Mouse (Mus musculus): ENCODE results near the gene Nup107. TPM values are rescaled to one million over a fixed set of nuclear protein-coding genes. Genes with fewer than 3 reads are reported as not detected.
A peak's percentile ranks its signal among the peaks of the same experiment; 100 is the strongest.

Gene Nup107
- polyA plus RNA-seq (2015; fragmentation: Nextera tagmentation; extraction: Ambion mirVana), result 40.2 and 44.1 TPM in 2 replicates

DNA sequence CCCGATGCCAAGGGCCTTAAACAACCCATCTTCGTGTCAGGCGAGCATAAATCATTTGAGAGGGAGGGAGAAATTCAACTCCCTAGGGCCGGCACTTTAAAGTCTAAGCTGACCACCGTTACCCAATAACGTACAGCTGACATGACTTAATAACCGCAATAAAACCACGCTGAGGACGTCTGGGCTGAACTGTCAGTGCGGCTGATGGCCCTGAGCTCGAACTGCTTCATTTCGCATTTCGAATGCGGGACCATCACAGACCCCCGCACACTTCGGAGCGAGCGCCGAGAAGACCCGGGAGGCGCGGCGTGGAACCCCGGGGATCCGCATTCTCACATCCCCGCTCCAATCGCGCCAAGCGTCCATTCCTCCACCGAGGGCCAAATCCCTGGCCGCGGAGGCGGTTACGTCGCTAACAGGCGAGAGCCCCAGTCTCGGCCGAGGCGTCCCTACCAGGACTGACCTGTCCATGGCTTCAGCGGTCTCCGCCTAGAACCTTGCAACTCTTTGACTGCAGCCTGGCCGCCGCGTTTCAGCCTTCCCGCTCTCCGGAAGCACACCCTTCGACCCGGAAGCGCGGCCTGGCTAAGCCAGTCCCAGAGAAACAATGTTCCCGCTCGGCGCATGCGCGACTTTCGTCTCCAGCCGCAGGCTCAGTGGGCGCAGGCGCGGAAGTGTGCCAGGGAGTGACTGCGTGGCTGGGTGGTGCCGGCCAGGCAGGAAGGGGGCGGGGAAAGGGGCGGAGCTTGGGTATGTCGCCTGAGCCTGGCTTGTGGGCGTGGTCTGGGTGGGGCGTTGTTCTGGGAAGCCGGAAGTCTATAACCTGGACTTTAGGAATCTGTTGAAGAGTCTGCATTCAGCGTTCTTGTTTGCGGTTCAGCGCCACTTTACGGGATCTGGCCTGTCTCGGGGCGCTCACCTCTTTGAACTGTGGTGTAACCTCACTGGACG, at the start of gene Nup107:
TSS of gene Nup107 (minus strand) at position 565 of the 951 bp plus-strand sequence.
- Histone ChIP-seq H3K4me1 (peaks cover 23% of the 10 kb centered on the region), H3K27me3 (replicated peaks) (no peaks in the 10 kb centered on the region), H3K9ac (peak within 1 kb of the TSS; percentile 94), H3K9me3 (peaks cover 5% of the 10 kb centered on the region; the same call in 1 of the 2 replicates), H3K4me2 (peak within 1 kb of the TSS; percentile 88), H3K36me3 (peaks cover 20% of the 10 kb centered on the region), H3K4me3 (peak within 1 kb of the TSS; percentile 98), H3K27ac (replicated peaks) (peak within 1 kb of the TSS; percentile 83)
- ATAC-seq (ENCODE audit: extremely low read depth, insufficient number of reproducible peaks, low FRiP score, low TSS enrichment), result peak; percentile 98
- under 1% methylated on average over 75 of the region's 75 CpGs for WGBS

DNA sequence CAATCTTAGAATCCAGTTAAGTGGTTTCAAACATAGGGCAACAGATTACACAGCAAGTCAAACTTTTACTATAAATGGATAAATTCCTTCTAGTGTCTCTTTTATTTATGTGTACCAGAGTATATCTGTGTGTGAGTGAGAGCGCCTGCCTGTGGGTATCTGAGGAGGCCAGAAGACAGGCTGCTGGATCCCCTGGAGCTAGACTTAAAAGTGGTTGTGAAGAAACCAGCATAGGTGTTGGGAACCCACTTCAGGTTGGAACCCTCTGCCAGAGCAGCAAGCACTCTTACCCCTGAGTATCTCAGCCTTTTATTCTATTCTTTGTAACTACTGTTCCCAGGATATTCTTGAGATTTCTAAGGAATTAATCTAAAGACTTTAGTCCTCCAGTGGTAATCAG, 49.3 kb upstream of the Nup107 start:
- H3K4me2 ChIP-seq, result no peak overlapping the region
- 61% methylated on average over 1 of the region's 1 CpGs for WGBS
- H3K27ac ChIP-seq (replicated peaks), result no peak overlapping the region
- H3K4me1 ChIP-seq, result peaks cover 63% of the 10 kb centered on the region
- no peaks in the 10 kb centered on the region for H3K36me3 ChIP-seq
- H3K9me3 ChIP-seq, result no peaks in the 10 kb centered on the region
- H3K9ac ChIP-seq, result no peak overlapping the region
- no peak overlapping the region for H3K4me3 ChIP-seq
- no peaks in the 10 kb centered on the region for H3K27me3 ChIP-seq (replicated peaks)
- ATAC-seq (ENCODE audit: extremely low read depth, insufficient number of reproducible peaks, low FRiP score, low TSS enrichment), result no peak

DNA sequence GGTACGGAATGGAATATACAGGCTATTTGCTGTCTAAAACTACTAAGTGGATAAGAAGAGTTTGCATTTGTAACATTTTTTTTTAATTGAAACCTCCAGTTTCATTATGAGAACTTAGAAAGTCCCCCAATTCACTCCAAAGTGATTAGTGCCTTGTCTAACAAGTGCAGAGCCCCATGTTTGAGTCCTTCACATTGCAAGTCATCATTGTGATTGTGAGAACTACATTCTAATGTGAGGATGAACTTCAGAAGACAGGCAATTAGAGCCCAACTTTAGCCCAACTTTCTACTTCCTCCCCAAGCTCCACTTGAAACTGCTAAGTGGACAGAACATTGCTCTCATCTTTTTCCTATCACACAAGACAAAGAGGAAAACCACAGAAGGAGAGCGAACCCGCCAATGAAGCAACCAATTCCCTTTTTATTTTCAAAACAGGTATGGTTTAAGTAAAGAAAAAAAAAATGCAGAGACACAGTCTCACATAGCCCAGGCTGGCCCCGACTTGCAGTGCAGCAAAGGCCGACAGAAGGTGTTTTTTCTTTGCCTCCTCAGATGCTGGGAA, 48.0 kb upstream of the Nup107 start:
- Histone ChIP-seq H3K27ac (replicated peaks) (no peak overlapping the region), H3K4me2 (no peak overlapping the region), H3K9ac (no peak overlapping the region), H3K9me3 (no peaks in the 10 kb centered on the region), H3K4me3 (no peak overlapping the region), H3K4me1 (peaks cover 63% of the 10 kb centered on the region), H3K36me3 (no peaks in the 10 kb centered on the region), H3K27me3 (replicated peaks) (no peaks in the 10 kb centered on the region)
- WGBS, result 80% methylated on average over 5 of the region's 5 CpGs
- ATAC-seq (ENCODE audit: extremely low read depth, insufficient number of reproducible peaks, low FRiP score, low TSS enrichment), result no peak

DNA sequence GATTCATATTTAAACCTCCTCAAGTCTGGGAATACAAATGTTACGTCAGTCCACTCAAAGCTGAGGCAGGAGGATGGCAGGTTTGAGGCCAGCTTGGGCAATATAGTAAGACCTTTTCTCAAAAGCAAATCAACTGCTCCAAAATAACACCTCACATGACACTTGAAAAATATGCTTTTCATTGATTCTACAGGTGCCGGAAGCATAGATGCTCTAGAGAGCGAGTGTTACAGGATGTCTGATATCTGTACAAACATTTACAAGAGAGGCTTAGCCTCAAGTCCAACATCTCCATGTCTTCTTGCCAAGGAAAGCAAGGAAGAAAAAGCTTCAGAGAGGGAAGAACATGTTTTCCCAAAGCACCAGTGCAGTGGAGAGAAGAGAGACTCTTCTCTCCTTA, 47.2 kb upstream of the Nup107 start:
- H3K4me2 ChIP-seq, result no peak overlapping the region
- H3K27ac ChIP-seq (replicated peaks), result no peak overlapping the region
- H3K36me3 ChIP-seq, result no peaks in the 10 kb centered on the region
- peaks cover 67% of the 10 kb centered on the region for H3K4me1 ChIP-seq
- H3K9ac ChIP-seq, result no peak overlapping the region
- WGBS, result 80% methylated on average over 3 of the region's 3 CpGs
- no peak for ATAC-seq (ENCODE audit: extremely low read depth, insufficient number of reproducible peaks, low FRiP score, low TSS enrichment)
- no peaks in the 10 kb centered on the region for H3K27me3 ChIP-seq (replicated peaks)
- no peaks in the 10 kb centered on the region for H3K9me3 ChIP-seq
- no peak overlapping the region for H3K4me3 ChIP-seq

DNA sequence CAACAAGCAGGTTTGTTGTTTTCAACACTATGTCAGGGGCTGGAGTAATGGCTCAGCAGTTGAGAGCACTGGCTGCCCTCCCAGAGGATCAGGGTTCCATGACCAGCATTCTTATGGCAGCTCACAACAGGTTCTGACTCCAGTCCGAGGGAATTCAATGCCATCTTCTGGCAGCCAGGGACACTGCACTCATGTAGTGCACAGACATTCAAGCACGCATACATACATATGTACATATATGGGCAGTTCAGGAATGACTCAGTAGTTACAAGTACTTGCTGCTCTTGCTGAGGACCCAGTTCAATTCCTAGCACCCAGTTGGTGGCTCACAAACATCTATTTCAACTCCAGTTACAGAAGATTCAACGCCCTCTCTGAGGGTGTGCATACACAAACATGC, 46.4 kb upstream of the Nup107 start:
- no peaks in the 10 kb centered on the region for H3K9me3 ChIP-seq
- H3K27me3 ChIP-seq (replicated peaks), result no peaks in the 10 kb centered on the region
- H3K9ac ChIP-seq, result no peak overlapping the region
- H3K36me3 ChIP-seq, result no peaks in the 10 kb centered on the region
- H3K4me3 ChIP-seq, result no peak overlapping the region
- no peak for ATAC-seq (ENCODE audit: extremely low read depth, insufficient number of reproducible peaks, low FRiP score, low TSS enrichment)
- no peak overlapping the region for H3K27ac ChIP-seq (replicated peaks)
- H3K4me2 ChIP-seq, result no peak overlapping the region
- H3K4me1 ChIP-seq, result peaks cover 65% of the 10 kb centered on the region
- 91% methylated on average over 3 of the region's 3 CpGs for WGBS

DNA sequence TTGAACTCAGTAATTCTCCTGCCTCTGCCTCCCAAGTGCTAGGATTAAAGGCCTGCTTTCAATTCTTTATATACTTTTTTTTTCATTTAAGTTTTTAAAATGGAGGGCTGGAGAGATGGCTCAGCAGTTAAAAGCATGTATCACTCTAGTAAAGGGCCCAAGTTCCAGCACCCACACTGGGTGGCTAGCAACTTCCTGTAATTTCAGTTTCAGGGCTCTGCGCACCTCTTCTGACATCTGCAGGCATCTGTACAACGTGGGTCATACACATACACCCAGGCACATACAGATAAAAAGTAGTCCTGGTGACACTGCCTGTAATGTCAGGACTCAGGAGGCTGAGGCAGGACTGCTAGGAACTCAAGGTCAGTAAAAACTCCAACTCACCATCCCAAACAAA, 43.8 kb upstream of the Nup107 start:
- H3K4me3 ChIP-seq, result no peak overlapping the region
- no peaks in the 10 kb centered on the region for H3K9me3 ChIP-seq
- no peak overlapping the region for H3K9ac ChIP-seq
- no peaks in the 10 kb centered on the region for H3K36me3 ChIP-seq
- H3K27me3 ChIP-seq (replicated peaks), result no peaks in the 10 kb centered on the region
- 62% methylated on average over 2 of the region's 2 CpGs for WGBS
- no peak for ATAC-seq (ENCODE audit: extremely low read depth, insufficient number of reproducible peaks, low FRiP score, low TSS enrichment)
- peaks cover 53% of the 10 kb centered on the region for H3K4me1 ChIP-seq
- H3K27ac ChIP-seq (replicated peaks), result no peak overlapping the region
- H3K4me2 ChIP-seq, result no peak overlapping the region

DNA sequence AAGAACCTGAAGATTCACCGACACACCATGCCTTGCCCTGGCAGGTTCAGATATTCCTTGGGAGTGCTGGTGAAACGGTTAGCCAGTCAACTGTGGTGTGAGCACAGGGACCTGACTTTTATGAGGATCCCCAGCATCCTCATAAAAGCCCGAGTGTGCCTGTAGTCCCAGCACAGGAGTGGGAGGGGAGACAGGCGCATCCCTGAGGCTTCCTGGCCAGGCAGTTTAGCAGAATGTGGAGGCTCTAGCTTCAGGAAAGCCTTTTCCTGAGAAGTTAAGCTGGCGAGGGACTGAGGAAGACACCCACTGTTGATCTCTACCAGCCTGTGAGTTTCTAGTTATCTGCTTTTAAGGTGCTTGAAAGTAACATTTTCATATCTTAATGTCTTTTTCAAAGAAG, 42.9 kb upstream of the Nup107 start:
- no peak overlapping the region for H3K9ac ChIP-seq
- H3K27me3 ChIP-seq (replicated peaks), result no peaks in the 10 kb centered on the region
- H3K36me3 ChIP-seq, result no peaks in the 10 kb centered on the region
- no peak overlapping the region for H3K27ac ChIP-seq (replicated peaks)
- peaks cover 52% of the 10 kb centered on the region for H3K4me1 ChIP-seq
- H3K4me2 ChIP-seq, result no peak overlapping the region
- 65% methylated on average over 5 of the region's 5 CpGs for WGBS
- ATAC-seq (ENCODE audit: extremely low read depth, insufficient number of reproducible peaks, low FRiP score, low TSS enrichment), result no peak
- no peaks in the 10 kb centered on the region for H3K9me3 ChIP-seq
- H3K4me3 ChIP-seq, result no peak overlapping the region

DNA sequence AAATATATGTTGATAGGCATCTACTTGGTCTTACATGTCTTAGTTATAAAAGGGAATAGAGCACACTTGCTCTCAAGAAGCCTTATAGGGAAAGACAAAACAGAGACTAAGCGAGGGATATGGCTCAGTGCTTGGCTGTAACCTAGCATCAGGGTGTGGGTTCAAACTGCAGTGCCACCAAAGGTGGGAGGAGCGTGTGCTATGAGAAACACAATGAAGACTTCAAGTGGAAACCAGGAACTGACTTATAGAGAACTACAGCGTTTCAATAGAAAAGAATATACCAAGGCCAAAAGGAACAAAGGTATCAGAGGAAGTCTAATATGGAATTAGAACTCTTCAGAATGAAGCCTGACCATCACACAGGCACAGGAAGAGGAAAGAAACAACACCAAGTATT, 38.3 kb upstream of the Nup107 start:
- Histone ChIP-seq H3K36me3 (no peaks in the 10 kb centered on the region), H3K4me1 (peaks cover 59% of the 10 kb centered on the region), H3K27ac (replicated peaks) (no peak overlapping the region), H3K4me3 (no peak overlapping the region), H3K4me2 (no peak overlapping the region), H3K27me3 (replicated peaks) (no peaks in the 10 kb centered on the region), H3K9me3 (no peaks in the 10 kb centered on the region), H3K9ac (no peak overlapping the region)
- ATAC-seq (ENCODE audit: extremely low read depth, insufficient number of reproducible peaks, low FRiP score, low TSS enrichment), result no peak
- 83% methylated on average over 3 of the region's 3 CpGs for WGBS

DNA sequence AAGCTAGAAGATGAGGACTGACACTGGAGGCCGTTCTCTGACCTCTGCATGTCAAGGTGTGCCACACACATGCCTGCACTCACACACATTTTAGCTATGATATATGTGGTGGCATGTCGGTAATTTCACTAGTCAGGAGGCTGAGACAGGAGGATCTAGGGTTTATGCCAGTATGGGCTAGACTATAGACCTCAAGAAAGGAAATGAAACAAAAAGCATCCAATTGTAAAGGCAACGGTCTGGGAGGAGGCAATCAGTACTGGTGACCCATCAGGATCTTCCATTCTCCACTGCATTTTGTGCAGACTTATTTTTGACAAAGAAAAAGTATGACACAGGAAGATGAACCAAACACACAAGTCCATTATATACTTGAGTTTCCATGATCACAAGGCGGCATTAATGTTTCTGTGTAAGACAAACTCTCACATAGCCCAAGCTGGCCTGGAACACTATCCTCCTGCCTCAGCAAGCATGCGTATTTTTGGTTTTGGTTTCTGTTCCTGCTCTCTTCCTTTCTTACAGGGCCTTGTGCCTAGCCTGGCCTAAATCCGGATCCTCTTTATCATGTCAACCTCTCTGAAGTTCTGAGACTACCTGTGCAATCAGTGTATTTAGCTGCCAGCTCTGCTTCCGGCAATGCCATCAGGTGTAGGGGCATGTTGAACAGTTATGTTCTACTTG, 37.1 kb upstream of the Nup107 start:
- Histone ChIP-seq H3K4me2 (no peak overlapping the region), H3K9me3 (no peaks in the 10 kb centered on the region), H3K9ac (no peak overlapping the region), H3K4me3 (no peak overlapping the region), H3K36me3 (peaks cover 1% of the 10 kb centered on the region; the same call in 1 of the 2 replicates), H3K4me1 (peaks cover 64% of the 10 kb centered on the region), H3K27ac (replicated peaks) (no peak overlapping the region), H3K27me3 (replicated peaks) (no peaks in the 10 kb centered on the region)
- 88% methylated on average over 7 of the region's 7 CpGs for WGBS
- ATAC-seq (ENCODE audit: extremely low read depth, insufficient number of reproducible peaks, low FRiP score, low TSS enrichment), result no peak

DNA sequence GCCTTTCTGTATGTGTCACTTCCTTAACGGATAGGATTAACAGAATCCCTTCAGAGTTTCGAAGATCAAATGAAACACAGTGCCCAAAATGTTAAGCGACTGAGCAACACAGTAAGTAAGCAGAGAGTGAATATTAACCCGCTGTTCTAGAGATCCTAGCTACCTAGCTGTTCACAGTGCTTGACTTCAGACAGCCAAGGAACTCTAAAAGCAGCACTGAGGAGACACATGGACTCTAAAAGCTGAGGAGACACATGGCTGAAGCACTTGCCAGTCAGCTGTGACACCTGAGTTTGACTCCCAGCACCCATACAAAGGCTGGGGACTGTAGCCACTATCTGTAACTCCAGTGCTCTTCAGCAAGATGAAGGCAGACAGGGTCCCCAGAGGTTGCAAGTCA, 36.5 kb upstream of the Nup107 start:
- Histone ChIP-seq H3K9me3 (no peaks in the 10 kb centered on the region), H3K27ac (replicated peaks) (no peak overlapping the region), H3K36me3 (peaks cover 7% of the 10 kb centered on the region), H3K9ac (no peak overlapping the region), H3K4me3 (no peak overlapping the region), H3K4me2 (no peak overlapping the region), H3K27me3 (replicated peaks) (no peaks in the 10 kb centered on the region), H3K4me1 (peaks cover 63% of the 10 kb centered on the region)
- ATAC-seq (ENCODE audit: extremely low read depth, insufficient number of reproducible peaks, low FRiP score, low TSS enrichment), result no peak
- WGBS, result 70% methylated on average over 4 of the region's 4 CpGs

DNA sequence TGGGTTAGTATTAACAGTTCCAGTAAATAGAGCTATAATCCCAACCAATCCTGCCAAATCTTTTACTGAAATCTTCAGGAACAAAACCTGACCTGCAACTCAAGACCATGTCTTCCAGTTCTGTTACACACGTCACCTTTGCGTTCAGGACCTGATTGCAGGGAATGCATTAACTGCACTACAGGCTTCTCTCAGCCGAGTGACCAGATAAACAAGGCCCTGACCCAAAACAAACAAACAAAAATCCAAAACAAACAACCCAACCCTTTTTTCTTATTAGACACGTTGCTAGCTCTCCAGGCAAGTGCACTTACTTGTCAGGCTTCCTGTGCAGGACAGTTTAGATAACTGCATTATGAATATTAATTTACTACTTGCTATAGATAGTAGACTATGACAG, 36.0 kb upstream of the Nup107 start:
- Histone ChIP-seq H3K4me3 (no peak overlapping the region), H3K4me2 (no peak overlapping the region), H3K9me3 (no peaks in the 10 kb centered on the region), H3K27ac (replicated peaks) (no peak overlapping the region), H3K36me3 (peaks cover 11% of the 10 kb centered on the region), H3K4me1 (peaks cover 63% of the 10 kb centered on the region), H3K9ac (no peak overlapping the region), H3K27me3 (replicated peaks) (no peaks in the 10 kb centered on the region)
- ATAC-seq (ENCODE audit: extremely low read depth, insufficient number of reproducible peaks, low FRiP score, low TSS enrichment), result no peak
- 61% methylated on average over 4 of the region's 4 CpGs for WGBS
